Mouse (Mus musculus) kidney, postnatal 0 days (tissue): Measurements from ENCODE around the gene Pex5l. TPM values are rescaled to one million over a fixed set of nuclear protein-coding genes. Genes with fewer than 3 reads are reported as not detected.

ENCODE experiments used
- ATAC-seq: fragments of 200-750 bp; cut with Nextera tagmentation; replicated peaks from 2 replicates; pipeline ENCODE4 v1.8.0; 2017; ENCODE audit warnings: low read depth, moderate number of reproducible peaks, moderate TSS enrichment, moderate library complexity; ENCODE audit not compliant: low FRiP score
- DNase-seq: peaks from one replicate; pipeline ENCODE4 v3.0.0-alpha.2; 2016; ENCODE audit warnings: low spot score
- H3K27ac ChIP-seq: fragments of 300-500 bp; sonication (generic); 2 replicates; pipeline ENCODE4 v1.5.1; 2014; ENCODE audit warnings: mild to moderate bottlenecking
- H3K27me3 ChIP-seq: fragments of 300-500 bp; sonication (generic); 2 replicates; pipeline ENCODE4 v1.6.1; 2014; ENCODE audit warnings: low read length, mixed read lengths; ENCODE audit not compliant: insufficient read depth
- H3K36me3 ChIP-seq: fragments of 300-500 bp; sonication (generic); 2 replicates; pipeline ENCODE4 v1.6.1; 2014; ENCODE audit warnings: low read length, mixed read lengths; ENCODE audit not compliant: insufficient read depth
- H3K4me1 ChIP-seq: fragments of 300-500 bp; sonication (generic); replicated peaks from 2 replicates; pipeline ENCODE4 v1.6.1; 2014; ENCODE audit warnings: antibody characterized with exemption, low read length, mixed read lengths; ENCODE audit not compliant: insufficient read depth
- H3K4me2 ChIP-seq: fragments of 300-500 bp; sonication (generic); 2 replicates; pipeline ENCODE4 v1.6.1; 2014; ENCODE audit warnings: mild to moderate bottlenecking, low read length, moderate library complexity, mixed read lengths
- H3K4me3 ChIP-seq: fragments of 300-500 bp; sonication (generic); replicated peaks from 2 replicates; pipeline ENCODE4 v1.5.1; 2014; ENCODE audit warnings: low read depth, low read length
- H3K9ac ChIP-seq: fragments of 300-500 bp; sonication (generic); 2 replicates; pipeline ENCODE4 v1.6.1; 2014; ENCODE audit warnings: low read depth, low read length
- H3K9me3 ChIP-seq: fragments of 300-500 bp; sonication (generic); replicated peaks from 2 replicates; pipeline ENCODE4 v1.6.1; 2016; ENCODE audit warnings: low read length, inconsistent platforms, mixed read lengths
- CTCF ChIP-seq: IDR thresholded peaks from 2 replicates; pipeline ENCODE4 v1.5.1; 2016; ENCODE audit warnings: antibody characterized with exemption, low read depth, mild to moderate bottlenecking, moderate library complexity
- WGBS: fragments of 180-500 bp; shearing (Covaris S2); extraction: QIAGEN DNeasy Blood & Tissue Kit; methylation state at CpG from one replicate; pipeline ENCODE4 v1.1.7; 2014; 5-methylcytosine and 5-hydroxymethylcytosine counted together
- polyA plus RNA-seq: library from polyadenylated mRNA; unstranded; fragments of >200 nt; fragmentation: Nextera tagmentation; extraction: Ambion mirVana; gene quantifications from 2 replicates; pipeline ENCODE4 v1.2.1, GENCODE M21; 2015

Pex5l gene
- polyA plus RNA-seq, 1 experiment from 2014 or later: 0.13 TPM

DNA sequence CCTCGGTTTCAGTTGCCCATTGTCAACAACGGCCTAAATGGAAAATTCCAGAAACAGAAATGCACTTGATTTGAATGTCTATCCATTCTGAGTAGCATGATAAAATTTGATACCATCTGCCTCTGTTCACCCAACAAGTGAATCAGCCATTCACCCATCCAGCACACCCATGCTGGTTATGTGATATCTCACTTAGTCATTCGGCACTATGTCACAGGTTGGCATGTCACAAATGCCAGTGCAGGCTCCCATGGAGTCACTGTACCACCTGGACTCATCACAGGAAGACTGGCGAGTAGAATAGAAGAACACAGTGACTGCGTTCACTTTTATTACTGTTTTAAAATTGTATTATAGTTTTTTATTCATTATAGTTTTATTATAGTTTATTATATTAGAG is 18.3 kb downstream of the Pex5l start:
- H3K36me3 ChIP-seq: no peaks in the 10 kb centered on the region
- TF ChIP-seq CTCF: no peak
- WGBS: 80% methylated on average over 5 of the region's 5 CpGs

DNA sequence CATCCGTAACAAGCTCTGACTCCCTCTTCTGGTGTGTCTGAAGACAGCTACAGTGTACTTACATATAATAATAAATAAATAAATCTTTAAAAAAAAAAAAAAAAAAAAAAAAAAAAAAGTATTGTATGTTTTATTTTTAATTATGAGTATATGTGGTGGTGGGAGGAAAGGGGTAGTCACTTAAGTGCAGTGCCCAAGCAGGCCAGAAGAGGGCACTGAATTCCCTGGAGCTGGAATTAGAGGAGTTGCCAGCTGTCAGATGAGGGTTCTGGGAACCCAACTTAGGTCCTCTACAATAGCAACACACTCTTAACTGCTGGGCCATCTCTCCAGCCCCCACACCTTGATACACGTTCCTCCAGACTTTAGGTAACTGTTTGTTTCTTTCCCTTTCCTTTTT is 37.3 kb downstream of the Pex5l start:
- Histone ChIP-seq H3K4me1 (no peaks in the 10 kb centered on the region), H3K4me3 (no peak overlapping the region), H3K27me3 (no peaks in the 10 kb centered on the region), H3K36me3 (no peaks in the 10 kb centered on the region), H3K9ac (no peak overlapping the region), H3K4me2 (no peak overlapping the region), H3K9me3 (no peaks in the 10 kb centered on the region), H3K27ac (no peak overlapping the region)
- no peak for TF ChIP-seq CTCF
- DNase-seq (no peak), ATAC-seq (no peak)
- WGBS: 65% methylated on average over 1 of the region's 2 CpGs

More for the DNA sequence above, 18.3 kb downstream of the Pex5l start:
- Histone ChIP-seq H3K4me3 (no peak overlapping the region), H3K4me1 (no peaks in the 10 kb centered on the region), H3K4me2 (no peak overlapping the region), H3K27ac (no peak overlapping the region), H3K9ac (no peak overlapping the region), H3K9me3 (no peaks in the 10 kb centered on the region), H3K27me3 (no peaks in the 10 kb centered on the region)
- DNase-seq (no peak), ATAC-seq (no peak)

DNA sequence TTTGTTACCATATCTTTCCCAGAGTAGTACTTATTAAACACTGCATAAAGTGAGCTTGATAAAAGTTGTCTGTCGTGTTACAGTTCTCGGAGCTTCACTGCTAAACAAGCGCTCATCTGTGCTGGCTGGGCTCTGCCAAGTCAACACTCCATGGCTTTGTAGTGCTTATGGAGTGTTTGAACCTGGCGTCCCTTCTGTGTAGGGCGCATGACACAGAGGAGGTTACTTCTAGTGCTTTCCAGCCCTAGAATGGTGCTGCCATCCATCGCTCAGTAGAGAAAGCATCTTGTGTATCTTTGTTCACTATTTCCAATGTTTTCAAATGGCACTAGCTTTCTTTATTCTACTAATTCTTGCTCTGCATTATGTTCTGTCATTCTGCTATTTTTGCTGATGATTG is 39.5 kb downstream of the Pex5l start:
- Histone ChIP-seq H3K4me3 (no peak overlapping the region), H3K4me2 (no peak overlapping the region), H3K27me3 (no peaks in the 10 kb centered on the region), H3K4me1 (no peaks in the 10 kb centered on the region), H3K36me3 (no peaks in the 10 kb centered on the region), H3K27ac (no peak overlapping the region), H3K9ac (no peak overlapping the region), H3K9me3 (no peaks in the 10 kb centered on the region)
- ATAC-seq (no peak), DNase-seq (no peak)
- no peak for TF ChIP-seq CTCF
- 89% methylated on average over 6 of the region's 6 CpGs for WGBS

DNA sequence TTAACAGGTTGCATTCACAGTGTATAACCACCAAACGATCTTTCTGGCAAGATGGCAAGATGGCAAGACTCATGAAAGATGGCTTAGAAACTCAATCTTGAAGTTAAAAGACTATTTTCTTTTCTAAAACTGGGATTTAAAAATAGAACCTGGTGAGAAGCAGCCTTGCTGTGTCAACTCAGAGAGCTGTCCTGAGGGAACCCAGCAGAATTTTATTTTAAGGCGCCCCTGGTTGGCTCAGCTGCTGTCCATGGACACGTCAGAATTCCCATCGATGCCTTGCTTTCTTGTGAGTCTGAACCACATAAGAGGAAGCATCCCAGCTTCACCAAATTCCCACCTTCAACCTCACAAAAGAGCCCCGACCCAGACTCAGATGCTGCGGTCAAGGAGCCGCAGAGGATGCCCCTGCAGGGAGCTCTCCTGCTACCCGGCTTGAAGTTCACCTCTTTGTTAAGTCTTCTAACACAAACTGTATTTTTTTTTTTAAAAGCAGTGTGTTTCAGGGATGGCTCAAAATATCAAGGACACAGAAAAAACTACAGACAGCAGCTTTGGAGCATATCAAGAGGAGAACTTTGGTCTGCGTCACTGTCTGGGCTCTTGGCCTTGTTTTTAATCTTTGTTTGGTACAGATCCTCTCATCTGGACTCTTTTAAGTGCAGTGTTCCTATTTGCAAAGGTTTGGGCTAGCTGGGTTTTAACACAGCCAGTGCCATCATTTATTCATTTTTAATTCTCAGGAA is 44.3 kb downstream of the Pex5l start:
- ATAC-seq (no peak), DNase-seq (no peak)
- Histone ChIP-seq H3K4me1 (no peaks in the 10 kb centered on the region), H3K27me3 (no peaks in the 10 kb centered on the region), H3K9ac (no peak overlapping the region), H3K36me3 (no peaks in the 10 kb centered on the region), H3K9me3 (no peaks in the 10 kb centered on the region), H3K27ac (no peak overlapping the region), H3K4me2 (no peak overlapping the region), H3K4me3 (no peak overlapping the region)
- whole genome bisulfite sequencing: 79% methylated on average over 9 of the region's 9 CpGs
- no peak for TF ChIP-seq CTCF

DNA sequence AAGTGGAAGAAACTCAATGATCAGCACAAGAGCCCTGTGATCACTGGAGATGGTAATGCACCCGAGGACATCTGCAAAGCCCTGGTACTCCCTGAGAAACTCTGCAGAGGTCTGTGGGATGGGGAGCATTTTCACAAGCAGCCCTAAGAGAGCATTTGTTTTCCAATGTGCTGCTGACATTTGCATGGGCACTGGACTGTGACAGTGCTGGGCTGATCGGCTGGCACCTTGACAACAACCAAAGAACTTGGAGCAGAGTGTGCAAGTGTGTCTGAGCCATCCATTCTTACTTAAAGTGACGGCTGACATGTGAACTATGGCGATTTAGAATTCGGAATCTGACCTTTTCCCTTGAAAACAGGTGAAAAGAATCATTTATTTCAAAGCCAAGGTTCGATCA is 49.4 kb downstream of the Pex5l start:
- Histone ChIP-seq H3K4me1 (no peaks in the 10 kb centered on the region), H3K4me3 (no peak overlapping the region), H3K9ac (no peak overlapping the region), H3K27me3 (no peaks in the 10 kb centered on the region), H3K27ac (no peak overlapping the region), H3K36me3 (no peaks in the 10 kb centered on the region), H3K4me2 (no peak overlapping the region), H3K9me3 (no peaks in the 10 kb centered on the region)
- no peak for TF ChIP-seq CTCF
- ATAC-seq: no peak
- no peak for DNase-seq
- 51% methylated on average over 6 of the region's 6 CpGs for WGBS

DNA sequence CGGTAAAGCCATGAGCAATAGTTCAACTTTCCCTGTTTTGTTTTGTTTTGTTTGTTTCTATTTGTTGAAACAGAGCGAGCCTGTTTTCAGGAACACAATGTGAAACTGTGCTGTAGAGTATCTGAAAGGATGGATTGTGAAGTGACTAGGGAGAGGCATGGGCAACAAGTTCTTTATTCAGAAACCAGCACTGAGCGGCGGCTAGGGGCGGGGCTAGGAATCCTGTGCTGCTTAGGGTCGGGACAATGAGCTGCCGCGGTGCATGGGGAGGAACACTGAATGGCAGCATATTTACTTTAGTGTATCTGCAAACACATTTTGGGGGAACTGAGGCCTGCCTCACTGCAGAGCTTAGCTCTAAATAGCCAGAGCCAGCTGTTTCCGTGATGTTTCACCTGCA is 53.0 kb downstream of the Pex5l start:
- Histone ChIP-seq H3K4me2 (no peak overlapping the region), H3K4me1 (no peaks in the 10 kb centered on the region), H3K9ac (no peak overlapping the region), H3K9me3 (no peaks in the 10 kb centered on the region), H3K27ac (no peak overlapping the region), H3K4me3 (no peak overlapping the region), H3K36me3 (no peaks in the 10 kb centered on the region), H3K27me3 (no peaks in the 10 kb centered on the region)
- DNase-seq: no peak
- no peak for ATAC-seq
- TF ChIP-seq CTCF: no peak
- 38% methylated on average over 9 of the region's 9 CpGs for WGBS

DNA sequence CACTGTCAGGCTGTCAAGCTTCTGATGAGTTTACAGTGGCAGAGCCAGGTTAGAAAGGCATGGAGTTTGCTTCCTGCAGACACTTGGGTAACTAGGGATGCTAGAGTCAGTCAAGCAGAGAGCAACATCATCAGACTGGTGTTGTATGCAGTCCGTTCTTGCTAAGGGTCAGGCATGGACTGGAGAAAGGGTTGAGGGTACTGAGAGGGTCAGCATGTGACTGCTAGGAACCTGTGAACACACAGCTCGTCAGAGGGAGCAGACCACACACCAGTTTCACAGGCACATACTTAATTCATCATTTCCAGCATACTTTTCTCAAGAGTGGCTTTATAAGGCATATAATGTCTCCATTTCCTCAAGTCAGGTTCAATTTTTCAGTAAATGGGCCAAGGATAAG is 53.6 kb downstream of the Pex5l start:
- Histone ChIP-seq H3K4me2 (no peak overlapping the region), H3K4me3 (no peak overlapping the region), H3K9ac (no peak overlapping the region), H3K27ac (no peak overlapping the region), H3K27me3 (no peaks in the 10 kb centered on the region), H3K36me3 (no peaks in the 10 kb centered on the region), H3K4me1 (no peaks in the 10 kb centered on the region), H3K9me3 (no peaks in the 10 kb centered on the region)
- no peak for TF ChIP-seq CTCF
- ATAC-seq: no peak
- DNase-seq: no peak
- WGBS: 37% methylated on average over 2 of the region's 2 CpGs
